Mouse (Mus musculus) hindbrain, embryonic 11.5 days (tissue): ENCODE data around the gene Ttc7b. TPM values are rescaled to one million over a fixed set of nuclear protein-coding genes. Genes with fewer than 3 reads are reported as not detected.

Source experiments
- ATAC-seq: fragments of 200-750 bp; cut with Nextera tagmentation; 2 replicates; pipeline ENCODE4 v1.8.0; 2017; ENCODE audit warnings: mild to moderate bottlenecking, moderate TSS enrichment, moderate library complexity; ENCODE audit not compliant: low FRiP score
- DNase-seq: peaks from one replicate; pipeline ENCODE4 v3.0.0-alpha.2; 2015; ENCODE audit warnings: low spot score
- H3K27ac ChIP-seq: fragments of 300-500 bp; sonication (generic); 2 replicates; pipeline ENCODE4 v1.5.1; 2014; ENCODE audit warnings: mild to moderate bottlenecking, low read depth, low read length
- H3K27me3 ChIP-seq: fragments of 300-500 bp; sonication (generic); 2 replicates; pipeline ENCODE4 v1.6.1; 2014; ENCODE audit warnings: mild to moderate bottlenecking, low read length, moderate library complexity, mixed read lengths; ENCODE audit not compliant: control insufficient read depth, insufficient read depth
- H3K36me3 ChIP-seq: fragments of 300-500 bp; sonication (generic); 2 replicates; pipeline ENCODE4 v1.6.1; 2014; ENCODE audit warnings: mild to moderate bottlenecking, low read length, moderate library complexity, mixed read lengths; ENCODE audit not compliant: control insufficient read depth, insufficient read depth
- H3K4me1 ChIP-seq: fragments of 300-500 bp; sonication (generic); replicated peaks from 2 replicates; pipeline ENCODE4 v1.6.1; 2014; ENCODE audit warnings: low read length, mixed read lengths; ENCODE audit not compliant: control insufficient read depth, insufficient read depth
- H3K4me2 ChIP-seq: fragments of 300-500 bp; sonication (generic); replicated peaks from 2 replicates; pipeline ENCODE4 v1.6.1; 2014; ENCODE audit warnings: mild to moderate bottlenecking, low read depth, low read length
- H3K4me3 ChIP-seq: fragments of 300-500 bp; sonication (generic); 2 replicates; pipeline ENCODE4 v1.5.1; 2014; ENCODE audit warnings: low read depth, low read length
- H3K9ac ChIP-seq: fragments of 300-500 bp; sonication (generic); 2 replicates; pipeline ENCODE4 v1.6.1; 2014; ENCODE audit warnings: low read depth, low read length
- H3K9me3 ChIP-seq: fragments of 300-500 bp; sonication (generic); 2 replicates; pipeline ENCODE4 v1.6.1; 2016; ENCODE audit warnings: low read length; ENCODE audit not compliant: control insufficient read depth
- whole genome bisulfite sequencing: fragments of 180-500 bp; shearing (Covaris S2); extraction: QIAGEN DNeasy Blood & Tissue Kit; methylation state at CpG from one replicate; pipeline ENCODE4 v1.1.7; 2014; 5-methylcytosine and 5-hydroxymethylcytosine counted together
- polyA plus RNA-seq: library from polyadenylated mRNA; unstranded; fragments of >200 nt; fragmentation: Nextera tagmentation; extraction: Ambion mirVana; gene quantifications from 2 replicates; pipeline ENCODE4 v1.2.1, GENCODE M21; 2014

The Ttc7b gene
- polyA plus RNA-seq, 1 experiment from 2014 or later, result 7.1 TPM

GRCm38 (mm10) chr12:100325212-100325611, 195.4 kb downstream of the Ttc7b start:
- DNase-seq, result no peak
- Histone ChIP-seq H3K27me3 (no peaks in the 10 kb centered on the region), H3K9me3 (no peaks in the 10 kb centered on the region), H3K4me2 (no peak overlapping the region), H3K4me3 (no peak overlapping the region), H3K36me3 (peaks cover 3% of the 10 kb centered on the region; the same call in 1 of the 2 replicates), H3K4me1 (0 out of 2 replicates have a peak, but pooled peaks cover 3% of the 10 kb centered on the region), H3K9ac (no peak overlapping the region), H3K27ac (no peak overlapping the region)
- no peak for ATAC-seq
- WGBS, result 90% methylated on average over 8 of the region's 8 CpGs

- 0 out of 2 replicates have a peak, but pooled peaks cover 3% of the 10 kb centered on the region for H3K4me1 ChIP-seq
- no peaks in the 10 kb centered on the region for H3K27me3 ChIP-seq
- no peaks in the 10 kb centered on the region for H3K9me3 ChIP-seq
- no peak for DNase-seq
- WGBS, result 74% methylated on average over 2 of the region's 2 CpGs
- H3K27ac ChIP-seq, result no peak overlapping the region
- no peak for ATAC-seq
- H3K4me3 ChIP-seq, result no peak overlapping the region
- no peak overlapping the region for H3K9ac ChIP-seq
- peaks cover 3% of the 10 kb centered on the region; the same call in 1 of the 2 replicates for H3K36me3 ChIP-seq
- H3K4me2 ChIP-seq, result no peak overlapping the region
Measured at GRCm38 (mm10) chr12:100323641-100324040, 197.0 kb downstream of the Ttc7b start.

DNA sequence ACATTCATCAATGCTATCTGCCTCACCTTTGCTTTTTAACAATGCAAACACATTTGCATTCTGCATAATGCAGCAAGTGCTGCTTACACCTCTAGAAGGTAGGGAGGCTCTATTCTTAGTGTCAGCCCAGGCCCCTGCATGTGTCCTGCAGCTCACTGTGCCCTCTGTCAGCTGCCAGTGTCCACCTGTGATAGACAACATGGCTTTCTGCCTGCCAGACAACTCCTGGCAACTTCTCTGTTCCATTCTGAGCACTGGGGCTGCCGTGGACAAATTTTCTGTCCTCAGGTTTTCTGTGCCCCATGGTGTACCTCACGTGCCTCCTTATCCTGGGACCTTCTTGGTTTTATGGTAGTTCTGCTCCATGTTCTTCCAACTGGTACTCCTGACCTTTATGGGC, 198.4 kb downstream of the Ttc7b start:
- Histone ChIP-seq H3K4me3 (no peak overlapping the region), H3K9me3 (no peaks in the 10 kb centered on the region), H3K27me3 (no peaks in the 10 kb centered on the region), H3K4me2 (no peak overlapping the region), H3K36me3 (peaks cover 3% of the 10 kb centered on the region; the same call in 1 of the 2 replicates), H3K27ac (no peak overlapping the region), H3K9ac (no peak overlapping the region), H3K4me1 (0 out of 2 replicates have a peak, but pooled peaks cover 3% of the 10 kb centered on the region)
- 95% methylated on average over 2 of the region's 2 CpGs for WGBS
- no peak for ATAC-seq
- no peak for DNase-seq

GRCm38 (mm10) chr12:100321545-100321944, 199.1 kb downstream of the Ttc7b start:
- Histone ChIP-seq H3K27me3 (no peaks in the 10 kb centered on the region), H3K4me2 (no peak overlapping the region), H3K9ac (no peak overlapping the region), H3K4me1 (0 out of 2 replicates have a peak, but pooled peaks cover 3% of the 10 kb centered on the region), H3K27ac (no peak overlapping the region), H3K4me3 (no peak overlapping the region), H3K36me3 (peaks cover 3% of the 10 kb centered on the region; the same call in 1 of the 2 replicates), H3K9me3 (no peaks in the 10 kb centered on the region)
- no peak for DNase-seq
- no peak for ATAC-seq
- WGBS, result 81% methylated on average over 4 of the region's 4 CpGs

- Histone ChIP-seq H3K9ac (no peak overlapping the region), H3K27ac (no peak overlapping the region), H3K36me3 (no peaks in the 10 kb centered on the region), H3K27me3 (no peaks in the 10 kb centered on the region), H3K4me2 (no peak overlapping the region), H3K4me1 (peaks cover 12% of the 10 kb centered on the region; the same call in 1 of the 2 replicates), H3K9me3 (no peaks in the 10 kb centered on the region), H3K4me3 (no peak overlapping the region)
- ATAC-seq (no peak), DNase-seq (no peak)
- 91% methylated on average over 4 of the region's 4 CpGs for WGBS
Measured at GRCm38 (mm10) chr12:100319746-100320145, 200.9 kb downstream of the Ttc7b start.

DNA sequence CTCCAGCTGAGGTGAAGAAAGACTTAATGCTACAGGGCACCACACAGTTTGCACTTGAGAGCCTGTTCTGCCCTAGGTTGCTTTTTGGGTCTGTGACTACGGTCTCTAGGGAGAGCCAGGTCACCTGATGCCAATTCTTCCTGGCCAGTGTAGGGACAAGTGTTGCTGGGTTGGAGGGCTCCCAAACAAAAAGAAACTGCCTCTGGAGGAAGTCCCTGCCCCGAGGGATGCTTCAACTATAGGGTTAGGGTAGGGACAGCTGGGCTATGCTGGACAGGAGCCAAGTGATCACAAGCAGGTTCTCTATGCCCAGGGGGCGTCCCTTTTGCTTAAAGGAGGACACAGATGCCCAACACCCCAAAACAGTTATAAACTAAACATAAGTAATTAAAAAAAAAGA, 202.7 kb downstream of the Ttc7b start:
- ATAC-seq (no peak), DNase-seq (no peak)
- H3K27me3 ChIP-seq, result no peaks in the 10 kb centered on the region
- no peak overlapping the region for H3K4me3 ChIP-seq
- WGBS, result 77% methylated on average over 3 of the region's 3 CpGs
- H3K4me1 ChIP-seq, result peaks cover 21% of the 10 kb centered on the region
- no peak overlapping the region for H3K27ac ChIP-seq
- no peaks in the 10 kb centered on the region for H3K36me3 ChIP-seq
- H3K4me2 ChIP-seq, result no peak overlapping the region
- H3K9me3 ChIP-seq, result no peaks in the 10 kb centered on the region
- no peak overlapping the region for H3K9ac ChIP-seq

GRCm38 (mm10) chr12:100316094-100316493, 204.5 kb downstream of the Ttc7b start:
- no peak for DNase-seq
- no peaks in the 10 kb centered on the region for H3K27me3 ChIP-seq
- no peaks in the 10 kb centered on the region for H3K36me3 ChIP-seq
- H3K27ac ChIP-seq, result no peak overlapping the region
- WGBS, result 69% methylated on average over 9 of the region's 9 CpGs
- H3K4me2 ChIP-seq, result no peak overlapping the region
- peaks cover 18% of the 10 kb centered on the region for H3K4me1 ChIP-seq
- H3K4me3 ChIP-seq, result no peak overlapping the region
- no peak for ATAC-seq
- no peaks in the 10 kb centered on the region for H3K9me3 ChIP-seq
- no peak overlapping the region for H3K9ac ChIP-seq

GRCm38 (mm10) chr12:100315119-100315885, 205.3 kb downstream of the Ttc7b start:
- Histone ChIP-seq H3K4me3 (no peak overlapping the region), H3K27ac (no peak overlapping the region), H3K36me3 (no peaks in the 10 kb centered on the region), H3K4me1 (peaks cover 18% of the 10 kb centered on the region), H3K9ac (no peak overlapping the region), H3K4me2 (no peak overlapping the region), H3K27me3 (no peaks in the 10 kb centered on the region), H3K9me3 (no peaks in the 10 kb centered on the region)
- ATAC-seq (no peak), DNase-seq (no peak)
- 68% methylated on average over 8 of the region's 8 CpGs for WGBS
